Mouse (Mus musculus) CH12.LX (cell line): ENCODE results near the gene Epop.

Experiments
- CHD1 ChIP-seq: IDR thresholded peaks from 2 replicates; pipeline ENCODE4 v1.6.1; 2012; ENCODE audit warnings: low read depth, low read length, improper control_type of control experiment, inconsistent platforms
- CHD2 ChIP-seq: IDR thresholded peaks from 2 replicates; pipeline ENCODE4 v1.6.1; 2011; ENCODE audit warnings: low read length, improper control_type of control experiment
- CTCF ChIP-seq, 2 experiments: IDR thresholded peaks in 1 of 2; conservative IDR thresholded peaks in 1 of 2; 2 replicates each; pipeline ENCODE4 v1.5.1; 2011 to 2012; ENCODE audit warnings: low read depth in 2 of 2, low read length in 2 of 2, improper control_type of control experiment in 1 of 2, inconsistent platforms in 1 of 2, mild to moderate bottlenecking in 1 of 2, moderate library complexity in 1 of 2
- MAFK ChIP-seq: IDR thresholded peaks from 2 replicates; pipeline ENCODE4 v1.6.1; 2011; ENCODE audit warnings: low read length, improper control_type of control experiment; ENCODE audit not compliant: insufficient replicate concordance
- MEF2A ChIP-seq: IDR thresholded peaks from 2 replicates; pipeline ENCODE4 v1.6.1; 2014; ENCODE audit warnings: low read depth, mild to moderate bottlenecking, inconsistent platforms, low read length, improper control_type of control experiment, borderline replicate concordance
- MXI1 ChIP-seq: IDR thresholded peaks from 2 replicates; pipeline ENCODE4 v1.6.1; 2011; ENCODE audit warnings: mild to moderate bottlenecking, low read depth, low read length, improper control_type of control experiment
- POLR2A ChIP-seq: IDR thresholded peaks from 2 replicates; pipeline ENCODE4 v1.6.1; 2011; ENCODE audit warnings: low read depth, mild to moderate bottlenecking, improper control_type of control experiment, low read length
- POLR2AphosphoS2 ChIP-seq: IDR thresholded peaks from 2 replicates; pipeline ENCODE4 v1.6.1; 2011; ENCODE audit warnings: low read depth, low read length, improper control_type of control experiment
- TCF12 ChIP-seq: IDR thresholded peaks from 2 replicates; pipeline ENCODE4 v1.6.1; 2014; ENCODE audit warnings: low read depth, mild to moderate bottlenecking, inconsistent platforms, low read length, improper control_type of control experiment
- USF1 ChIP-seq: IDR thresholded peaks from 2 replicates; pipeline ENCODE4 v1.6.1; 2014; ENCODE audit warnings: low read depth, mild to moderate bottlenecking, inconsistent platforms, low read length, improper control_type of control experiment
- ZMIZ1 ChIP-seq: IDR thresholded peaks from 2 replicates; pipeline ENCODE4 v1.6.1; 2012; ENCODE audit warnings: low read depth, mild to moderate bottlenecking, inconsistent platforms, low read length, improper control_type of control experiment

DNA sequence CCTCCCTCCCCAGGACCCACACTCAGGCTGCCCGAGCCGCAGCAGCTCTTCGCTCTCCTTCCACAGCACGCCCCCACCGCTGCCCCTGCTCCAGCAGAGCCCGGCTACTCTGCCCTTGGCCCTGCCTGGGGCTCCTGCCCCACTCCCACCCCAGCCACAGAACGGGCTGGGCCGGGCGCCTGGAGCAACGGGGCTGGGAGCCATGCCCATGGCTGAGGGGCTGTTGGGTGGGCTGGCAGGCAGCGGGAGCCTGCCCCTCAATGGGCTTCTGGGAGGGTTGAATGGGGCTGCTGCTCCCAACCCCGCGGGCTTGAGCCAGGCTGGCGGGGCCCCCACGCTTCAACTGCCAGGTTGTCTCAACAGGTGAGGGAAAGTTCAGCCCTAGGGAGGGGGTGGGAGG lies 48.8 kb upstream of the Epop start:
- no peak for TF ChIP-seq USF1
- TF ChIP-seq MXI1 = no peak
- TF ChIP-seq ZMIZ1 = no peak
- TF ChIP-seq CHD1 = no peak
- TF ChIP-seq CTCF (conservative IDR thresholded peaks at IDR 0.05 in 1 of 2, IDR thresholded peaks at IDR 0.05 in 1 of 2; ENCODE audit: low read depth in 2 of 2, low read length in 2 of 2) = no peak
- no peak; the same call in 1 of the 2 replicates for TF ChIP-seq POLR2A
- TF ChIP-seq POLR2AphosphoS2 = no peak
- no peak for TF ChIP-seq MAFK
- no peak for TF ChIP-seq MEF2A
- TF ChIP-seq CHD2 = no peak
- TF ChIP-seq TCF12 = no peak
